Mouse (Mus musculus): Measurements from ENCODE around the gene Patz1.

Patz1 gene

GRCm38 (mm10) chr11:3292711-3293249 is 4.1 kb downstream of the Patz1 start:
- peak; percentile 92 for DNase-seq

- DNase-seq = no peak
Observed at GRCm38 (mm10) chr11:3293361-3293760, 4.7 kb downstream of the Patz1 start.

- DNase-seq = no peak
Observed at GRCm38 (mm10) chr11:3294641-3295040, 6.0 kb downstream of the Patz1 start.

- DNase-seq = no peak
Observed at GRCm38 (mm10) chr11:3296056-3296455, 7.4 kb downstream of the Patz1 start.

GRCm38 (mm10) chr11:3297871-3298812 is 9.5 kb downstream of the Patz1 start:
- DNase-seq = no peak

- DNase-seq = no peak
Observed at GRCm38 (mm10) chr11:3298813-3299185, 10.1 kb downstream of the Patz1 start.

GRCm38 (mm10) chr11:3301075-3301474 is 12.4 kb downstream of the Patz1 start:
- no peak for DNase-seq

- no peak for DNase-seq
Observed at GRCm38 (mm10) chr11:3302385-3302784, 13.7 kb downstream of the Patz1 start.

- DNase-seq = no peak
Observed at GRCm38 (mm10) chr11:3302792-3303191, 14.1 kb downstream of the Patz1 start.

- DNase-seq = no peak
Observed at GRCm38 (mm10) chr11:3305821-3306220, 17.1 kb downstream of the Patz1 start.

GRCm38 (mm10) chr11:3307875-3308274 is 19.2 kb downstream of the Patz1 start:
- DNase-seq = no peak

- DNase-seq = no peak
Observed at GRCm38 (mm10) chr11:3309884-3310283, 21.2 kb downstream of the Patz1 start.

GRCm38 (mm10) chr11:3310789-3311585 is 22.3 kb downstream of the Patz1 start:
- DNase-seq = no peak

- no peak for DNase-seq
Observed at GRCm38 (mm10) chr11:3311586-3312347, 23.1 kb downstream of the Patz1 start.

GRCm38 (mm10) chr11:3313294-3313693 is 24.6 kb downstream of the Patz1 start:
- DNase-seq = no peak

- peak; percentile 55 for DNase-seq
Observed at GRCm38 (mm10) chr11:3314148-3314547, 25.5 kb downstream of the Patz1 start.

- no peak for DNase-seq
Observed at GRCm38 (mm10) chr11:3318286-3318685, 29.6 kb downstream of the Patz1 start.

- DNase-seq = no peak
Observed at GRCm38 (mm10) chr11:3328271-3328670, 39.6 kb downstream of the Patz1 start.

GRCm38 (mm10) chr11:3328806-3329775 is 40.4 kb downstream of the Patz1 start:
- DNase-seq = no peak

- DNase-seq = no peak
Observed at GRCm38 (mm10) chr11:3329891-3330451, 41.3 kb downstream of the Patz1 start, which contains the start of gene Pik3ip1. TSS of gene Pik3ip1 (plus strand) at chr11:3330401.

- DNase-seq = peak; percentile 84
Observed at GRCm38 (mm10) chr11:3330566-3330965, 41.9 kb downstream of the Patz1 start.

All from embryo, embryonic 11 days (tissue).